Mouse (Mus musculus): ENCODE measurements at regions not wholly inside any gene's neighbourhood (a gene's known extent, or its start where the extent isn't known, plus 50 kb on each side); places are given as distances from the start of the nearest gene placed in this dataset.

DNA sequence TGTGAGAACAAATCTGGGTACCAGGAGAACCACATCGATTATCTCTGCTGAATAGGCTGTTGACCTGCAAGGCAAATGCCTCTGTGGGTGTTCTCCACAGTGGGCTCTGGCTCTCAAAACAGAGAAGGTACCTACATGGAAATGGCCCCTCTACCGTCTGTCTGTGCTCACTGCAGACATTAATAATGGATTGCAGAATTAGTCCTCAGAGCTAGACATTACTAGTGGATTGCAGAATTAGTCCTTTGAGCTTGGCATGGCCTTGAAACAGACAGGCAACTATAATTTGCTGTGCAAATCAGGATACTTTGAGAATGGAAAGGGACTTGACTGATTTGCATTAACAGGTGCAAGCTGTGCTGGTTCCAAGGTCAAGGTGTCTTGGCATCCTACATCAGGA lies 77.3 kb upstream of the Gm26897 start:
- Histone ChIP-seq H3K36me3 (ENCODE audit: insufficient read depth, low read length) (no peaks in the 10 kb centered on the region), H3K4me2 (ENCODE audit: low read length) (no peak overlapping the region), H3K9ac (ENCODE audit: low read depth, low read length) (no peak overlapping the region), H3K4me1 (replicated peaks; ENCODE audit: insufficient read depth, low read length) (no peaks in the 10 kb centered on the region), H3K9me3 (replicated peaks; ENCODE audit: low read length) (no peaks in the 10 kb centered on the region), H3K27me3 (ENCODE audit: insufficient read depth, low read length) (no peaks in the 10 kb centered on the region), H3K4me3 (replicated peaks; ENCODE audit: low read depth, low read length) (no peak overlapping the region), H3K27ac (no peak overlapping the region)
- TF ChIP-seq CTCF (IDR thresholded peaks at IDR 0.05; ENCODE audit: low read depth): no peak
- ATAC-seq (replicated peaks; ENCODE audit: low FRiP score, low read depth) (no peak), DNase-seq (ENCODE audit: low spot score) (no peak)
- WGBS: 80% methylated on average over 2 of the region's 2 CpGs

GRCm38 (mm10) chr5:111657759-111658429 lies 75.8 kb upstream of the Gm26897 start:
- Histone ChIP-seq H3K27ac (no peak overlapping the region), H3K27me3 (ENCODE audit: insufficient read depth, low read length) (no peaks in the 10 kb centered on the region), H3K9me3 (replicated peaks; ENCODE audit: low read length) (no peaks in the 10 kb centered on the region), H3K4me3 (replicated peaks; ENCODE audit: low read depth, low read length) (no peak overlapping the region), H3K36me3 (ENCODE audit: insufficient read depth, low read length) (no peaks in the 10 kb centered on the region), H3K4me2 (ENCODE audit: low read length) (no peak overlapping the region), H3K4me1 (replicated peaks; ENCODE audit: insufficient read depth, low read length) (no peaks in the 10 kb centered on the region), H3K9ac (ENCODE audit: low read depth, low read length) (no peak overlapping the region)
- ATAC-seq (replicated peaks; ENCODE audit: low FRiP score, low read depth) (no peak; the same call in 1 of the 2 replicates), DNase-seq (ENCODE audit: low spot score) (no peak)
- WGBS: 54% methylated on average over 3 of the region's 3 CpGs
- no peak for TF ChIP-seq CTCF (IDR thresholded peaks at IDR 0.05; ENCODE audit: low read depth)

DNA sequence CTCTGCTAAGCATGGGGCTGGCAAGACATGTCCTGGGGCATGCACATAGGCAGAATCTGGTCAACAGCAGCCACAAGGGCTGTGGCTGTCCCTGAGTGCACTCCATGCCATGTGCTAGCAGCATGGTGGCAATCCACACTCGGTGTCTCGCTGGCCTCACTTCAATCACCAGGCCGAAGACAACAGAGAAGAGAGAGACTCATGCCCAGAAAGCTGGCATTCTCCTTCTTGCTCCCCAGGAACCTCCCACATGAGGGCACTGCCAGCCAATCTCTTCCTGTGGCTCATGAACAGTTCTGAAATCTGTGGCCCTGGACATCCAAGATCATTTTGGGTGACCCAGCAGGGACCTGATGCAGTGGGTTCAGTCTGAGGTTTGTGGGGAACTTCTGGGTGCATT lies 74.5 kb upstream of the Gm26897 start:
- no peak overlapping the region for H3K27ac ChIP-seq
- H3K4me1 ChIP-seq (replicated peaks; ENCODE audit: insufficient read depth, low read length): no peaks in the 10 kb centered on the region
- ATAC-seq (replicated peaks; ENCODE audit: low FRiP score, low read depth) (no peak), DNase-seq (ENCODE audit: low spot score) (no peak)
- TF ChIP-seq CTCF (IDR thresholded peaks at IDR 0.05; ENCODE audit: low read depth): no peak
- H3K9ac ChIP-seq (ENCODE audit: low read depth, low read length): no peak overlapping the region
- H3K4me2 ChIP-seq (ENCODE audit: low read length): no peak overlapping the region
- WGBS: 86% methylated on average over 3 of the region's 3 CpGs
- H3K9me3 ChIP-seq (replicated peaks; ENCODE audit: low read length): no peaks in the 10 kb centered on the region
- H3K4me3 ChIP-seq (replicated peaks; ENCODE audit: low read depth, low read length): no peak overlapping the region
- no peaks in the 10 kb centered on the region for H3K27me3 ChIP-seq (ENCODE audit: insufficient read depth, low read length)
- no peaks in the 10 kb centered on the region for H3K36me3 ChIP-seq (ENCODE audit: insufficient read depth, low read length)

GRCm38 (mm10) chr5:111660447-111660846 lies 73.3 kb upstream of the Gm26897 start:
- WGBS: 52% methylated on average over 10 of the region's 10 CpGs
- H3K4me2 ChIP-seq (ENCODE audit: low read length): no peak overlapping the region
- H3K4me3 ChIP-seq (replicated peaks; ENCODE audit: low read depth, low read length): no peak overlapping the region
- no peak overlapping the region for H3K27ac ChIP-seq
- no peaks in the 10 kb centered on the region for H3K4me1 ChIP-seq (replicated peaks; ENCODE audit: insufficient read depth, low read length)
- no peak for TF ChIP-seq CTCF (IDR thresholded peaks at IDR 0.05; ENCODE audit: low read depth)
- H3K27me3 ChIP-seq (ENCODE audit: insufficient read depth, low read length): no peaks in the 10 kb centered on the region
- H3K9me3 ChIP-seq (replicated peaks; ENCODE audit: low read length): no peaks in the 10 kb centered on the region
- no peaks in the 10 kb centered on the region for H3K36me3 ChIP-seq (ENCODE audit: insufficient read depth, low read length)
- no peak overlapping the region for H3K9ac ChIP-seq (ENCODE audit: low read depth, low read length)
- DNase-seq (ENCODE audit: low spot score) (no peak), ATAC-seq (replicated peaks; ENCODE audit: low FRiP score, low read depth) (no peak)

GRCm38 (mm10) chr5:111660968-111661367 lies 72.8 kb upstream of the Gm26897 start:
- Histone ChIP-seq H3K4me2 (ENCODE audit: low read length) (no peak overlapping the region), H3K27me3 (ENCODE audit: insufficient read depth, low read length) (no peaks in the 10 kb centered on the region), H3K9ac (ENCODE audit: low read depth, low read length) (no peak overlapping the region)

GRCm38 (mm10) chr5:111661971-111662370 lies 71.8 kb upstream of the Gm26897 start:
- WGBS: 52% methylated on average over 12 of the region's 12 CpGs
- ATAC-seq (replicated peaks; ENCODE audit: low FRiP score, low read depth): no peak
- no peak overlapping the region for H3K4me3 ChIP-seq (replicated peaks; ENCODE audit: low read depth, low read length)
- no peak for DNase-seq (ENCODE audit: low spot score)
- H3K27ac ChIP-seq: no peak overlapping the region
- H3K9me3 ChIP-seq (replicated peaks; ENCODE audit: low read length): no peaks in the 10 kb centered on the region
- no peaks in the 10 kb centered on the region for H3K36me3 ChIP-seq (ENCODE audit: insufficient read depth, low read length)
- no peaks in the 10 kb centered on the region for H3K4me1 ChIP-seq (replicated peaks; ENCODE audit: insufficient read depth, low read length)
- H3K27me3 ChIP-seq (ENCODE audit: insufficient read depth, low read length): no peaks in the 10 kb centered on the region
- H3K4me2 ChIP-seq (ENCODE audit: low read length): no peak overlapping the region
- no peak overlapping the region for H3K9ac ChIP-seq (ENCODE audit: low read depth, low read length)
- no peak for TF ChIP-seq CTCF (IDR thresholded peaks at IDR 0.05; ENCODE audit: low read depth)

More at GRCm38 (mm10) chr5:111660968-111661367, 72.8 kb upstream of the Gm26897 start:
- Histone ChIP-seq H3K4me1 (replicated peaks; ENCODE audit: insufficient read depth, low read length) (no peaks in the 10 kb centered on the region), H3K27ac (no peak overlapping the region), H3K36me3 (ENCODE audit: insufficient read depth, low read length) (no peaks in the 10 kb centered on the region), H3K9me3 (replicated peaks; ENCODE audit: low read length) (no peaks in the 10 kb centered on the region), H3K4me3 (replicated peaks; ENCODE audit: low read depth, low read length) (no peak overlapping the region)
- WGBS: 81% methylated on average over 6 of the region's 6 CpGs
- no peak for ATAC-seq (replicated peaks; ENCODE audit: low FRiP score, low read depth)
- TF ChIP-seq CTCF (IDR thresholded peaks at IDR 0.05; ENCODE audit: low read depth): no peak
- DNase-seq (ENCODE audit: low spot score): no peak

GRCm38 (mm10) chr5:111663831-111664230 lies 69.9 kb upstream of the Gm26897 start:
- no peak overlapping the region for H3K9ac ChIP-seq (ENCODE audit: low read depth, low read length)
- H3K4me1 ChIP-seq (replicated peaks; ENCODE audit: insufficient read depth, low read length): no peaks in the 10 kb centered on the region
- no peak for TF ChIP-seq CTCF (IDR thresholded peaks at IDR 0.05; ENCODE audit: low read depth)
- H3K9me3 ChIP-seq (replicated peaks; ENCODE audit: low read length): no peaks in the 10 kb centered on the region
- H3K4me2 ChIP-seq (ENCODE audit: low read length): no peak overlapping the region
- DNase-seq (ENCODE audit: low spot score): no peak
- ATAC-seq (replicated peaks; ENCODE audit: low FRiP score, low read depth): no peak
- no peak overlapping the region for H3K4me3 ChIP-seq (replicated peaks; ENCODE audit: low read depth, low read length)
- WGBS: 90% methylated on average over 7 of the region's 7 CpGs
- no peaks in the 10 kb centered on the region for H3K36me3 ChIP-seq (ENCODE audit: insufficient read depth, low read length)
- no peaks in the 10 kb centered on the region for H3K27me3 ChIP-seq (ENCODE audit: insufficient read depth, low read length)
- no peak overlapping the region for H3K27ac ChIP-seq
